Mouse (Mus musculus) embryonic facial prominence, embryonic 14.5 days (tissue): Measurements from ENCODE around the gene Ehbp1. TPM values are rescaled to one million over a fixed set of nuclear protein-coding genes. Genes with fewer than 3 reads are reported as not detected.

Experiments used
- ATAC-seq: fragments of 200-750 bp; cut with Nextera tagmentation; 2 replicates; pipeline ENCODE4 v1.8.0; 2017; ENCODE audit warnings: low read depth, moderate number of reproducible peaks, moderate TSS enrichment
- DNase-seq: peaks from one replicate; pipeline ENCODE4 v3.0.0-alpha.2; 2015; ENCODE audit warnings: low spot score
- H3K27ac ChIP-seq: fragments of 300-500 bp; sonication (generic); replicated peaks from 2 replicates; pipeline ENCODE4 v1.5.1; 2014; ENCODE audit warnings: low read depth, mild to moderate bottlenecking, low read length, moderate library complexity
- H3K27me3 ChIP-seq: fragments of 300-500 bp; sonication (generic); replicated peaks from 2 replicates; pipeline ENCODE4 v1.6.1; 2014; ENCODE audit warnings: low read length; ENCODE audit not compliant: control insufficient read depth, insufficient read depth
- H3K36me3 ChIP-seq: fragments of 300-500 bp; sonication (generic); 2 replicates; pipeline ENCODE4 v1.6.1; 2014; ENCODE audit warnings: low read length, mixed read lengths; ENCODE audit not compliant: control insufficient read depth, insufficient read depth
- H3K4me1 ChIP-seq: fragments of 300-500 bp; sonication (generic); 2 replicates; pipeline ENCODE4 v1.6.1; 2014; ENCODE audit warnings: antibody characterized with exemption, low read length; ENCODE audit not compliant: control insufficient read depth, insufficient read depth
- H3K4me2 ChIP-seq: fragments of 300-500 bp; sonication (generic); 2 replicates; pipeline ENCODE4 v1.6.1; 2014; ENCODE audit warnings: low read depth, mild to moderate bottlenecking, low read length, moderate library complexity, mixed read lengths
- H3K4me3 ChIP-seq: fragments of 300-500 bp; sonication (generic); 2 replicates; pipeline ENCODE4 v1.5.1; 2014; ENCODE audit warnings: low read depth, mild to moderate bottlenecking, low read length
- H3K9ac ChIP-seq: fragments of 300-500 bp; sonication (generic); 2 replicates; pipeline ENCODE4 v1.6.1; 2014; ENCODE audit warnings: low read depth, mild to moderate bottlenecking, low read length, moderate library complexity, mixed read lengths
- H3K9me3 ChIP-seq: fragments of 300-500 bp; sonication (generic); 2 replicates; pipeline ENCODE4 v1.6.1; 2016; ENCODE audit warnings: low read length; ENCODE audit not compliant: control insufficient read depth
- WGBS: fragments of 180-500 bp; shearing (Covaris S2); extraction: QIAGEN DNeasy Blood & Tissue Kit; methylation state at CpG from one replicate; pipeline ENCODE4 v1.1.7; 2014; 5-methylcytosine and 5-hydroxymethylcytosine counted together
- polyA plus RNA-seq: library from polyadenylated mRNA; unstranded; fragments of >200 nt; fragmentation: Nextera tagmentation; extraction: Ambion mirVana; gene quantifications from 2 replicates; pipeline ENCODE4 v1.2.1, GENCODE M21; 2014

Gene Ehbp1
- polyA plus RNA-seq, 1 experiment from 2014 or later: 13.1 TPM

DNA sequence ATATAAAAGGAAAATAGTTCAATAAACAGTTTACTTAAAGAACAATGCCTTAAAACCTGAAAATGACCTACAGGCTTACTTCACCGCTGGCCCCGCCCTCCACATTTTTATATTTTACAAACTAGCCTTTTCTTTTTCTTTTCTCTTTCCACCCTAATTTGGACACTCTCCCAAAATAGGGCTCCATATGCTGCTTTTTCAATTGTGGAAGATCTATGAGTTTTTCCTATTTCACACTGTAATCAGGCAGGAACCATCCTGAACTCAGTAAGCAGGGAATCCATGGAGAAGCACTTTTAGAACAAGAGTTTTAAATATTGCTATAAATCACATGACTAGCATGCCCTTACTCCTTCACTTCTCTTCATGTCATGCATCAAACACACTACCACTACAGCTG lies 216.9 kb downstream of the Ehbp1 start:
- Histone ChIP-seq H3K36me3 (no peaks in the 10 kb centered on the region), H3K27ac (no peak overlapping the region), H3K9ac (no peak overlapping the region), H3K4me3 (no peak overlapping the region), H3K4me2 (no peak overlapping the region), H3K27me3 (no peaks in the 10 kb centered on the region), H3K4me1 (no peaks in the 10 kb centered on the region), H3K9me3 (no peaks in the 10 kb centered on the region)
- DNase-seq: no peak
- 94% methylated on average over 2 of the region's 2 CpGs for WGBS
- no peak for ATAC-seq

DNA sequence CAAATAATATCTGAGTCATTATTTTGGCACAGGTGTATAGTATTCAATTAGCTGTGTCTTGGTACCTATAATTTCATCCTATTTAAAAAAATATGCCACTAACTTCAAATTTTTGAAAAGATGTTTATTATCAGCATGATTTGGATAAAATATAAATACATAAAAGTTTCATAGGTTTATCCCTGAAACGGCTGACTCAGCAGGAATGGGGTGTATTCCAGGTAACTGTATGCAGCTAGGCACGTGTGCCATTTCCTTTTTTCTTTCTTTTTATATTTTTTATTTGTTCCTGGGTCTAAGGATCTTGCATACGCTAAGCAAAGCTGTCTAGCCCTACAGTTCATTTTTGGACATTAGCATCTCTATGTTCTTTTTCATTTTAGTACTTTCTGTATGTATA lies 223.2 kb downstream of the Ehbp1 start:
- Histone ChIP-seq H3K27me3 (no peaks in the 10 kb centered on the region), H3K9me3 (no peaks in the 10 kb centered on the region), H3K4me1 (no peaks in the 10 kb centered on the region), H3K36me3 (no peaks in the 10 kb centered on the region), H3K4me2 (no peak overlapping the region), H3K27ac (no peak overlapping the region), H3K4me3 (no peak overlapping the region), H3K9ac (no peak overlapping the region)
- DNase-seq (no peak), ATAC-seq (no peak)
- 91% methylated on average over 3 of the region's 3 CpGs for WGBS

DNA sequence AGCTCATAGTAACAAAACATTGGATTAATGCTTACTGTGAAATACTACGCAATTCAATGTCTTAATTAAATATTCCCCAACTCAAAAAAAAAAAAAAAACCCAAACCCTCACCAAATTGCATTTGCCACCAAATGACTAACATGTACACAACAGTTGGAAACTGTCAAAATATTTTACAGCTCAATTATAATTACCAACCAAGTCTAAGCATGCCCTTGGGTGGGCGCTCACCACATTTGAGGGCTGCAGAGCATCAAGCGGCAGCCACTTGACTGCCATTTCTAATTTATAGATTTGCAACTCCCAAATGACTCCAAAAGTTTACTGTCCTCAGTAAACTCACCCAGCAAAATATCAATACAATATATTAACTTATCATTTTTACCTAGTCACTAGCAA lies 229.9 kb downstream of the Ehbp1 start:
- no peaks in the 10 kb centered on the region for H3K4me1 ChIP-seq
- H3K9me3 ChIP-seq: no peaks in the 10 kb centered on the region
- 88% methylated on average over 3 of the region's 3 CpGs for WGBS
- no peak for ATAC-seq
- H3K4me2 ChIP-seq: no peak overlapping the region
- no peak overlapping the region for H3K4me3 ChIP-seq
- no peaks in the 10 kb centered on the region for H3K36me3 ChIP-seq
- no peak overlapping the region for H3K27ac ChIP-seq
- no peak for DNase-seq
- H3K9ac ChIP-seq: no peak overlapping the region
- H3K27me3 ChIP-seq: no peaks in the 10 kb centered on the region

DNA sequence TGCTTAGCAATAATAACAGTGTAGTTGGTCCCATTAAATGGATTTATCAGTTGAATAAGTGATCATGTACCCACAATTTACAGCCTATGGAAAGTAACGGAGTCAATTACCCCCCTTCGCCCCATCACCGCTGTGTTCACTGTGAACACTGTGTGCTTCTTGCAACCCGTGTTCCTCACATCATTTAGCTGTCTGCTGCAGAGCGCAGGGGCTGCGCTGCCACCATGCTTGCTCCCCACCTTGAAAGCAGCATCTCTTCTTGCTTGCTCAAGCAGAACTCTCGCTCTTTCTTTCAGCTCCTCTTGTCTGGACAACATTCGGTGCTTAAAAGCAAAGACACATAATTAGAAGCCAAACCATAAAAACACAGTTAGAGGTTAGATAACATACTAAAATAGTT lies 252.7 kb downstream of the Ehbp1 start:
- no peaks in the 10 kb centered on the region for H3K27me3 ChIP-seq
- H3K4me1 ChIP-seq: no peaks in the 10 kb centered on the region
- H3K4me3 ChIP-seq: no peak overlapping the region
- no peak overlapping the region for H3K4me2 ChIP-seq
- ATAC-seq (no peak), DNase-seq (no peak)
- no peak overlapping the region for H3K27ac ChIP-seq
- no peak overlapping the region for H3K9ac ChIP-seq
- 0 out of 2 replicates have a peak, but pooled peaks cover 7% of the 10 kb centered on the region for H3K36me3 ChIP-seq
- whole genome bisulfite sequencing: 80% methylated on average over 8 of the region's 8 CpGs
- no peaks in the 10 kb centered on the region for H3K9me3 ChIP-seq

DNA sequence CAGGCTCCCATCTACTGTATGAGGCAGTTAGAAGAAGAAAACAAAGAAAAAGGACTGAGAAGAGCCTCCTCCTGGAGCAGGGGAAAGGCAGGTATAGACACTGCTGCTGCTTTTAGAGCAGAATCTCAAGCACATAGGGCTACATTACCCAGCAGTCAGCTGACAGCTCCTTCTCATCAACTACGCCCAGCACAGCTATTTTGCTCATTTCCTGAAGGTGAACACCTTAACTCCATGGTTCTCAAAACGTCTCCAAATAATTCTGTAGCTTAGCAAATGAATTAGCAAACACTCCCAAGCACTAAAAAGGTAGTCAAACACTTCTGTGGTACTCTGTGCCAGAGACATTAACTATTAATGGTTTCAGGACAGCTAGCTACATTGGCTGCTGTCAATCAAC lies 278.7 kb downstream of the Ehbp1 start:
- WGBS: 55% methylated on average over 2 of the region's 2 CpGs
- H3K36me3 ChIP-seq: peaks cover 13% of the 10 kb centered on the region
- no peak overlapping the region for H3K4me3 ChIP-seq
- H3K4me1 ChIP-seq: no peaks in the 10 kb centered on the region
- H3K27me3 ChIP-seq: no peaks in the 10 kb centered on the region
- H3K9me3 ChIP-seq: no peaks in the 10 kb centered on the region
- H3K4me2 ChIP-seq: no peak overlapping the region
- no peak overlapping the region for H3K9ac ChIP-seq
- no peak overlapping the region for H3K27ac ChIP-seq
- DNase-seq (no peak), ATAC-seq (no peak)

DNA sequence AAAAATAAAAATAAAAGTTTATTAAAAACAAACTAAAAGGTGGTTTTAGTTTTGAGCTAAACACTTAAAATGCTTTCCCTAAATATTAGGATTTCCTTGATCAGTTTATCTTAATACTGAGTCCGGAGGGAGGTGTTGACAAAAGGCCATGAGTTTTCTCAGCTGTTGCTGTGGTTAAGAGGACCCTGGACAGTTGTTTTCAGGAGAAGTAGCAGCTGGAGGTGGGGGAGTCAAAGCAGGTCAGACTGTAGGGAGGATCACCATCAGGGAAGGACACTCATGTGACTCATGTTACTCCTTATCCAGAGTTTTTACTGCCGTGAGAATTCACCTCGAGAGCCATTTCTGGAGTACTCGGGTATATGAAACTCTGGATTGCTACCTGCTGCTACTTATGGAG lies 280.4 kb downstream of the Ehbp1 start:
- peaks cover 8% of the 10 kb centered on the region; the same call in 1 of the 2 replicates for H3K36me3 ChIP-seq
- no peaks in the 10 kb centered on the region for H3K9me3 ChIP-seq
- H3K4me3 ChIP-seq: no peak overlapping the region
- H3K27ac ChIP-seq: no peak overlapping the region
- 86% methylated on average over 4 of the region's 4 CpGs for WGBS
- no peaks in the 10 kb centered on the region for H3K27me3 ChIP-seq
- H3K9ac ChIP-seq: no peak overlapping the region
- DNase-seq (no peak), ATAC-seq (no peak)
- no peak overlapping the region for H3K4me2 ChIP-seq
- H3K4me1 ChIP-seq: no peaks in the 10 kb centered on the region

DNA sequence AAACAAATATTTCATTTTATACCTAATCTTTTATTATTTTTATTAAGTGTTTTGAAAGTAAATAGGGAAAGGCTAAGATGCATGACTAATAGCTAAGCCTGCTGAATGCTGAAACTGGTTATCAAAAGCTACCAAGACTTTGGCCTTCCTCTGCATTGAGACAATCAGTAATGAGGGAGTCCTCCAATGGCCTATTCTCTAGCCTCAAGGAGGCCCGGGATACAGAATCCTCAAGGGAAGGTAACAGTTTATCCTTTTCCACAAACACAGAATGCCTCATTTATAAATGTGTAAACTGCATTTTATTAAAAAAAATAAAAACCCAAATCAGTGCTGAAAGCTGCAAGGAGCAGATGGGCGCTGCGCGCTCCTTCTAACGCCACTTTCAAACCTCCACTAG lies 284.6 kb downstream of the Ehbp1 start:
- H3K9ac ChIP-seq: no peak overlapping the region
- ATAC-seq: no peak
- no peaks in the 10 kb centered on the region for H3K27me3 ChIP-seq
- no peaks in the 10 kb centered on the region for H3K4me1 ChIP-seq
- no peak overlapping the region for H3K27ac ChIP-seq
- peaks cover 9% of the 10 kb centered on the region; the same call in 1 of the 2 replicates for H3K36me3 ChIP-seq
- 89% methylated on average over 5 of the region's 5 CpGs for WGBS
- H3K4me3 ChIP-seq: no peak overlapping the region
- no peak overlapping the region for H3K4me2 ChIP-seq
- DNase-seq: no peak
- H3K9me3 ChIP-seq: no peaks in the 10 kb centered on the region

DNA sequence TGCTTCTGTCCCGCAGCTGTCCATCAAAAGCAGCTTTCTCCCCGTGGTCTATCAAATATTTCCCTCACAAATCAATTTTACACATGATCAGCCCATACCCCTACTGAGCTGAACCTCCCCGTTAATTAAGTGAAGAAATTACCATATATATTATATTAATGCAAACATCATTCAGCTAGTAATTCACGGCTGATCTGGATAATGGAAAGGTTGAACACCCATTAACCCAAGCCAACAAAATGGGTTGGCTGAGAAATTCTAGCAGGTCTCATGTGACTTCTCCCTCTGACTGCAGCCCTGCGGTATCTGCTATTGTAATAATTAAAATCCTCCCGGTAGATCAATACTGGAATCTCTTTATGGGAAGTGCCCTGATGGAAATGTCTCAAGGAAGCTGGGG lies 286.2 kb downstream of the Ehbp1 start:
- no peak overlapping the region for H3K4me2 ChIP-seq
- no peaks in the 10 kb centered on the region for H3K4me1 ChIP-seq
- H3K27me3 ChIP-seq: no peaks in the 10 kb centered on the region
- WGBS: 74% methylated on average over 6 of the region's 6 CpGs
- no peaks in the 10 kb centered on the region for H3K9me3 ChIP-seq
- no peak overlapping the region for H3K9ac ChIP-seq
- H3K36me3 ChIP-seq: peaks cover 15% of the 10 kb centered on the region
- ATAC-seq (no peak), DNase-seq (no peak)
- no peak overlapping the region for H3K27ac ChIP-seq
- no peak overlapping the region for H3K4me3 ChIP-seq

DNA sequence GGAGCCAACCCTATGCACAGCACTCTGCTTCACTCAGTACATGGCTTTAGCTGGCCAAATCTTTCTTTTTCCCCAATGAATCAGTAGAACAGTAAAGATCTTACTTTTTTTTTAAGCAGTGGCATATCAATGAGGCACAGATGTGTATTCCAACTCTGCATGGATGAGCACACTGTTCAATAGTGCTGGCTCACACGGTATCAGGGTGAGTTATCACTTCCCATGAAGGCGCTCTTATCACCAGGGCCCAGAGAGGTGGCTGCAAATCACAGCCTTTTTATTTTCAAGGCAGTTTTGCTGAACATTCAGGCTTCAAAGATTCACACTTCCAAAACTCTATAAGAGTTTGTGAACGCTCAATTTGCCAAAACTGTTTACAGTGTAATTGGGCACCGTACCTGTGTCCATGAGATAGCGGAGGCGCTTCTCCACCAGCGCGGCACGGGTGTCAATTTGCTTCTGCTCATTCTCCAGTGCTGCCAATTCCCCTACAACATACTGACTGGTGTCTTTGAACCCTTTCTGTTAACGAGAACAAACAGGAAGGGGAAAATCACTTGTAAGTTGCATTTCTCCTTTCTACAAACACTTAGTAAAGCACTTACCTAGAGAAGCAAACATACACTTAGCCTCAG lies 288.9 kb downstream of the Ehbp1 start:
- H3K27me3 ChIP-seq: no peaks in the 10 kb centered on the region
- no peak overlapping the region for H3K4me2 ChIP-seq
- WGBS: 82% methylated on average over 10 of the region's 10 CpGs
- H3K9me3 ChIP-seq: no peaks in the 10 kb centered on the region
- DNase-seq: no peak
- no peak overlapping the region for H3K4me3 ChIP-seq
- H3K27ac ChIP-seq: no peak overlapping the region
- H3K36me3 ChIP-seq: peaks cover 22% of the 10 kb centered on the region
- no peak for ATAC-seq
- H3K4me1 ChIP-seq: no peaks in the 10 kb centered on the region
- H3K9ac ChIP-seq: no peak overlapping the region
